Mouse (Mus musculus) MEL (cell line): Measurements from ENCODE around the gene Mfap2.

Experiments
- CTCF ChIP-seq, 3 experiments: IDR thresholded peaks in 2 of 3; conservative IDR thresholded peaks in 1 of 3; 2 replicates each; pipeline ENCODE4 v1.5.1; 2011 to 2012; ENCODE audit warnings: low read length in 3 of 3, low read depth in 2 of 3, mild to moderate bottlenecking in 2 of 3, improper control_type of control experiment in 1 of 3, inconsistent platforms in 1 of 3, mixed read lengths in 1 of 3, moderate library complexity in 1 of 3; ENCODE audit not compliant: control insufficient read depth in 1 of 3, insufficient read depth in 1 of 3, poor library complexity in 1 of 3, severe bottlenecking in 1 of 3
- ELF1 ChIP-seq: IDR thresholded peaks from 2 replicates; pipeline ENCODE4 v1.6.1; 2014; ENCODE audit warnings: low read depth, mild to moderate bottlenecking, inconsistent platforms, low read length, improper control_type of control experiment, moderate library complexity
- EP300 ChIP-seq, 2 experiments: IDR thresholded peaks; 2 replicates each; pipeline ENCODE4 v1.6.1; 2011; ENCODE audit warnings: improper control_type of control experiment in 2 of 2, low read length in 2 of 2, low read depth in 1 of 2, mild to moderate bottlenecking in 1 of 2
- GATA1 ChIP-seq: IDR thresholded peaks from 2 replicates; pipeline ENCODE4 v1.6.1; 2011; ENCODE audit warnings: low read depth, low read length, improper control_type of control experiment
- KAT2A ChIP-seq: conservative IDR thresholded peaks from 2 replicates; pipeline ENCODE4 v1.6.1; 2012; ENCODE audit warnings: low read depth, low read length, improper control_type of control experiment, inconsistent platforms
- MEF2A ChIP-seq: IDR thresholded peaks from 2 replicates; pipeline ENCODE4 v1.6.1; 2014; ENCODE audit warnings: low read depth, mild to moderate bottlenecking, inconsistent platforms, low read length, improper control_type of control experiment; ENCODE audit not compliant: poor library complexity, insufficient replicate concordance, severe bottlenecking; ENCODE audit errors: extremely low read depth
- POLR2A ChIP-seq, 2 experiments: IDR thresholded peaks; 2 replicates each; pipeline ENCODE4 v1.6.1; 2011 to 2012; ENCODE audit warnings: low read length in 2 of 2, mild to moderate bottlenecking in 2 of 2, control low read depth in 1 of 2, improper control_type of control experiment in 1 of 2, low read depth in 1 of 2, moderate library complexity in 1 of 2; ENCODE audit not compliant: control insufficient read depth in 1 of 2, insufficient read depth in 1 of 2, poor library complexity in 1 of 2
- POLR2AphosphoS2 ChIP-seq: IDR thresholded peaks from 2 replicates; pipeline ENCODE4 v1.6.1; 2011; ENCODE audit warnings: low read length, improper control_type of control experiment
- POLR2AphosphoS5 ChIP-seq: IDR thresholded peaks from 2 replicates; pipeline ENCODE4 v1.6.1; 2012; ENCODE audit warnings: low read depth, borderline replicate concordance, mild to moderate bottlenecking, inconsistent platforms, low read length, moderate library complexity, mixed read lengths
- SIN3A ChIP-seq: IDR thresholded peaks from 2 replicates; pipeline ENCODE4 v1.6.1; 2012; ENCODE audit warnings: low read length, improper control_type of control experiment, inconsistent platforms
- SMC3 ChIP-seq: IDR thresholded peaks from 2 replicates; pipeline ENCODE4 v1.6.1; 2011; ENCODE audit warnings: low read depth, low read length, improper control_type of control experiment
- TCF12 ChIP-seq: IDR thresholded peaks from 2 replicates; pipeline ENCODE4 v1.6.1; 2014; ENCODE audit warnings: low read depth, mild to moderate bottlenecking, inconsistent platforms, low read length, improper control_type of control experiment, moderate library complexity
- USF2 ChIP-seq, 2 experiments: IDR thresholded peaks; 2 replicates each; pipeline ENCODE4 v1.6.1; 2011 to 2012; ENCODE audit warnings: improper control_type of control experiment in 2 of 2, low read length in 2 of 2, borderline replicate concordance in 1 of 2, inconsistent platforms in 1 of 2, low read depth in 1 of 2, mild to moderate bottlenecking in 1 of 2; ENCODE audit not compliant: insufficient read depth in 1 of 2
- ZNF384 ChIP-seq: IDR thresholded peaks from 2 replicates; pipeline ENCODE4 v1.6.1; 2012; ENCODE audit warnings: low read depth, mild to moderate bottlenecking, inconsistent platforms, low read length, improper control_type of control experiment

DNA sequence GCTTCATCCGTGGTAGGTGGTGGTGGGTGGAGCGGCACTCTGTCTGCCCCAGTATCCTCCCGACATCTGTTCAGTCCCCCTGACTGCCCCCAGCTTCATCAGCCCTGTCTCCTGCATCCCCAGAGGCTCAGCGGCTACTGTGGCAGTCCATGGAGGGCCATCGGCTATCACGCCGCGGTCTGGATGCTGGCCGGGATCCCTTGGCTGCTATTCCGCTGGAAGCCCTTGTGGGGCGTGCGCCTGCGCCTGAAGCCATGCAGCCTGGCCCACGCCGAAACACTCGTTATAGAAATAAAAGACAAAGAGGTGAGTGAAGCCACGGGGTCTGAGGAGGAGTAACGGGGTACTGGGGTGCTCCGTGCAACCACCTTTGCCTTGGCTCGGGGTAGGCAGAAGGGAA lies 18.0 kb upstream of the Mfap2 start:
- TF ChIP-seq ELF1 (no peak), POLR2AphosphoS2 (no peak), KAT2A (no peak), TCF12 (no peak), EP300 (IDR thresholded peaks at IDR 0.05; ENCODE audit: low read depth in 1 of 2, low read length in 2 of 2) (no peak), CTCF (IDR thresholded peaks at IDR 0.05 in 2 of 3, conservative IDR thresholded peaks at IDR 0.05 in 1 of 3; ENCODE audit: control insufficient read depth in 1 of 3, insufficient read depth in 1 of 3, low read depth in 2 of 3, low read length in 3 of 3, poor library complexity in 1 of 3, severe bottlenecking in 1 of 3) (no peak), MEF2A (no peak), SIN3A (no peak), POLR2AphosphoS5 (no peak), POLR2A (IDR thresholded peaks at IDR 0.05; ENCODE audit: control insufficient read depth in 1 of 2, insufficient read depth in 1 of 2, low read depth in 1 of 2, low read length in 2 of 2, poor library complexity in 1 of 2) (no peak), GATA1 (no peak), SMC3 (no peak), USF2 (IDR thresholded peaks at IDR 0.05; ENCODE audit: borderline replicate concordance in 1 of 2, insufficient read depth in 1 of 2, low read depth in 1 of 2, low read length in 2 of 2) (no peak), ZNF384 (no peak)
